In the genomic region with DNA sequence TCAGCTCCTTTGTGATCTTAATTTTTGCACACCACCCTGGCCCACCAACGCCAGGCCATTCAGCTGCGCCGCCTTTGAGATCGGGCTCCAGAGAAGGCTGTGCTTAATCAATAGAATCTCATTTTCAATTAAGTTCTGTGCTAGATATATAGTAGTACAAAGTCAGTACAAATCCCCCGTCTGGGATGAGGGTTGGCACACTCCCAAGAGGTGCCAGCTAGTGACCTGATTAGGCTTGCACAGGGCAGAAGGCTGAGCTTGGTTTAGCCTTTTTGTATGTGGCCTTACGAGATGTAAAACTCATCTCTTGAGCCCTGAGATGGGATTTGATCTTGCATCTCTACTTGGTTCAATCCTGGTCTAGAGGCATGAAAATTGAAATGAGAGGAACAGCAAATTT, we compare ENCODE assay signal across 26 mouse cellular contexts.
"Had no signal": no experiment of that assay in that cellular context is flagged by ENCODE, and none has a peak within 500 bp of the region (broad histone marks: within the 10 kb centered on the region; RNA-seq: fewer than 3 reads in every experiment).

No protein-coding gene starts in this region.

- H3K9me3 ChIP-seq: heart, embryonic 12.5 days; hindbrain, embryonic 10.5 days; hindbrain, embryonic 12.5 days; intestine, embryonic 15.5 days; liver, embryonic 13.5 days; liver, embryonic 15.5 days had no signal

- H3K9ac ChIP-seq: heart, embryonic 12.5 days; hindbrain, embryonic 12.5 days; hindbrain, embryonic 14.5 days; intestine, embryonic 15.5 days; liver, embryonic 13.5 days; liver, embryonic 15.5 days; liver, postnatal 0 days had no signal

- H3K27me3 ChIP-seq: heart, embryonic 12.5 days; hindbrain, embryonic 12.5 days; intestine, embryonic 15.5 days; liver, embryonic 13.5 days; liver, embryonic 15.5 days had no signal

- H3K27ac ChIP-seq: heart, adult 2 months; hindbrain, embryonic 10.5 days; hindbrain, embryonic 12.5 days; hindbrain, embryonic 14.5 days; intestine, embryonic 15.5 days; layer of hippocampus, adult 2 months; left cerebral cortex, adult 2 months; liver, embryonic 13.5 days; liver, embryonic 15.5 days had no signal

- ATAC-seq: hindbrain, embryonic 16.5 days; inflammation-experienced regulatory T-cells, adult 6 months; intestine, embryonic 15.5 days; intestine, postnatal 0 days; liver, postnatal 0 days had no signal

- DNase-seq: gastrocnemius, postnatal 14 days; gastrocnemius, postnatal 36 days; heart, adult 11 months; heart, adult 2 months; heart, postnatal 10 days; heart, postnatal 4 days; kidney, adult 18-20 months; kidney, adult 8-10 months; kidney, postnatal 10 days; kidney, postnatal 25 days; kidney, postnatal 4 days; liver; liver, embryonic 13.5 days; liver, postnatal 0 days had no signal

- H3K4me1 ChIP-seq: liver, embryonic 15.5 days had no signal

- H3K4me3 ChIP-seq: heart, adult 2 months; heart, embryonic 12.5 days; hindbrain, embryonic 10.5 days; hindbrain, embryonic 12.5 days; intestine, embryonic 15.5 days; layer of hippocampus, adult 2 months; left cerebral cortex, adult 2 months; liver, embryonic 13.5 days; liver, embryonic 15.5 days had no signal

- H3K4me2 ChIP-seq: heart, embryonic 12.5 days; hindbrain, embryonic 12.5 days; hindbrain, embryonic 14.5 days; intestine, embryonic 15.5 days; liver, embryonic 11.5 days; liver, embryonic 13.5 days; liver, embryonic 15.5 days had no signal
